11 mouse cellular contexts compared by ENCODE assay signal in the genomic region with DNA sequence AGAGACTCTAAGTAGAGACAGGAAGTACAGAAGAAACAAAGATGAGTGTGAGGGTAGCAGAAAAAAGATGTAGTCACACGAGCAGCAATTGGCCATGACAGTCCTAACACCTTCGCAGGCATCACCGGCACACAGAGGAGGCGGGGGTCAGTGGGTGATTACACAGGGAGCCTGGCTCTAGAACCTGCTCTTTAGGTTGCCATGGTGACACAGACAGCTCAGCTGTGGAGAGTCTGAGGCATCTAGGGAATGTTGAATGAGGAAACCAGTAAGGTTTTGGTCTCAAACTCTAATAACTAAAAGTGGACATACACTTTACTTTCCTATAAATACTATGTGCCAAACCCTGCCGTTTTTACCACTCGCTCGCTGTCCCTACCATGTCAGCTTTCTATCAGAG. TPM values are rescaled to one million over a fixed set of nuclear protein-coding genes. Genes with fewer than 3 reads are reported as not detected.
DNase-seq lines count a peak whose midpoint lies in the region; ATAC-seq and TF ChIP-seq lines count a peak whose summit lies in the region.
"Had no signal": no experiment of that assay in that cellular context is flagged by ENCODE, and none has a peak within 500 bp of the region (broad histone marks: within the 10 kb centered on the region; RNA-seq: fewer than 3 reads in every experiment).

No protein-coding gene starts in this region.

- H3K4me2 ChIP-seq in kidney, postnatal 0 days (ENCODE audit: low read length), result no peak overlapping the region
- H3K4me2 ChIP-seq in kidney, embryonic 15.5 days, result no peak overlapping the region
- H3K4me2 ChIP-seq in embryonic facial prominence, embryonic 13.5 days, result no peak overlapping the region

- no peak for TF ChIP-seq CTCF in kidney, postnatal 0 days (IDR thresholded peaks at IDR 0.05; ENCODE audit: low read depth)
- TF ChIP-seq CTCF in brain, embryonic 14.5 days (IDR thresholded peaks at IDR 0.05; ENCODE audit: borderline replicate concordance, extremely low read depth, insufficient read depth, insufficient read length), result no peak
- no peak for TF ChIP-seq CTCF in layer of hippocampus, adult 2 months (conservative IDR thresholded peaks at IDR 0.05)

- no peaks in the 10 kb centered on the region for H3K36me3 ChIP-seq in kidney, postnatal 0 days (ENCODE audit: insufficient read depth, low read length)
- no peaks in the 10 kb centered on the region; the same call in 1 of the 2 replicates for H3K36me3 ChIP-seq in kidney, embryonic 15.5 days
- H3K36me3 ChIP-seq in embryonic facial prominence, embryonic 13.5 days, result no peaks in the 10 kb centered on the region

- no peak overlapping the region for H3K27ac ChIP-seq in kidney, postnatal 0 days
- H3K27ac ChIP-seq in kidney, embryonic 15.5 days, result no peak overlapping the region
- H3K27ac ChIP-seq in embryonic facial prominence, embryonic 13.5 days, result no peak overlapping the region
- H3K27ac ChIP-seq in layer of hippocampus, adult 2 months, result no peak overlapping the region; the same call in 1 of the 2 replicates

- ATAC-seq in kidney, postnatal 0 days (replicated peaks; ENCODE audit: low FRiP score, low read depth), result 0 out of 2 replicates have a peak, but pooled peaks have one; percentile 21
- ATAC-seq in kidney, embryonic 15.5 days (replicated peaks; ENCODE audit: low FRiP score), result no peak
- ATAC-seq in embryonic facial prominence, embryonic 13.5 days (ENCODE audit: insufficient number of reproducible peaks, insufficient read depth, low FRiP score, low TSS enrichment, low read depth), result no peak
- ATAC-seq: inflammation-experienced regulatory T-cells, adult 6 months had no signal

- H3K4me3 ChIP-seq in kidney, postnatal 0 days (replicated peaks; ENCODE audit: low read depth, low read length), result no peak overlapping the region
- no peak overlapping the region for H3K4me3 ChIP-seq in kidney, embryonic 15.5 days (replicated peaks)
- no peak overlapping the region for H3K4me3 ChIP-seq in embryonic facial prominence, embryonic 13.5 days
- H3K4me3 ChIP-seq in layer of hippocampus, adult 2 months, result no peak overlapping the region

- no peak for TF ChIP-seq POLR2A in brain, embryonic 14.5 days (IDR thresholded peaks at IDR 0.05; ENCODE audit: borderline replicate concordance, extremely low read depth, insufficient read depth, insufficient read length, poor library complexity, severe bottlenecking)

- H3K4me1 ChIP-seq in kidney, postnatal 0 days (replicated peaks; ENCODE audit: insufficient read depth, low read length), result peaks cover 13% of the 10 kb centered on the region
- H3K4me1 ChIP-seq in kidney, embryonic 15.5 days, result peaks cover 40% of the 10 kb centered on the region
- H3K4me1 ChIP-seq in embryonic facial prominence, embryonic 13.5 days, result peaks cover 34% of the 10 kb centered on the region

- peak; percentile 45 for DNase-seq in kidney, postnatal 0 days (ENCODE audit: low spot score)
- peak; percentile 46 for DNase-seq in brain, embryonic 14.5 days (ENCODE audit: low read depth)
- DNase-seq in lung, postnatal 10 days, result peak; percentile 66
- DNase-seq in layer of hippocampus, adult 8-10 months (ENCODE audit: low spot score in 2 of 2), result no peak
- no peak for DNase-seq in layer of hippocampus, adult 2 months (ENCODE audit: low spot score in 2 of 2)
- DNase-seq in spleen, postnatal 36 days (ENCODE audit: low spot score in 2 of 2), result no peak
- DNase-seq: retina, postnatal 1 day; thymus, postnatal 4 days had no signal

- H3K27me3 ChIP-seq in kidney, postnatal 0 days (ENCODE audit: insufficient read depth, low read length), result no peaks in the 10 kb centered on the region
- no peaks in the 10 kb centered on the region for H3K27me3 ChIP-seq in kidney, embryonic 15.5 days
- no peaks in the 10 kb centered on the region for H3K27me3 ChIP-seq in embryonic facial prominence, embryonic 13.5 days

- no peaks in the 10 kb centered on the region for H3K9me3 ChIP-seq in kidney, postnatal 0 days (replicated peaks; ENCODE audit: low read length)
- no peaks in the 10 kb centered on the region for H3K9me3 ChIP-seq in kidney, embryonic 15.5 days (replicated peaks)
- H3K9me3 ChIP-seq in embryonic facial prominence, embryonic 13.5 days, result no peaks in the 10 kb centered on the region

- no peak overlapping the region for H3K9ac ChIP-seq in kidney, postnatal 0 days (ENCODE audit: low read depth, low read length)
- no peak overlapping the region for H3K9ac ChIP-seq in kidney, embryonic 15.5 days
- H3K9ac ChIP-seq in embryonic facial prominence, embryonic 13.5 days, result peak overlapping the region; percentile 4; the same call in 1 of the 2 replicates

- WGBS in kidney, postnatal 0 days, result 58% methylated on average over 7 of the region's 7 CpGs
- WGBS in kidney, embryonic 15.5 days, result 59% methylated on average over 7 of the region's 7 CpGs
- 66% methylated on average over 7 of the region's 7 CpGs for WGBS in embryonic facial prominence, embryonic 13.5 days

RNA-seq across cellular contexts. Expression of gene Map4k3, which starts 6.6 kb away (rescaled TPM):
- 27.5 and 29.9 TPM in 2 replicates for polyA plus RNA-seq in kidney, postnatal 0 days (2015; fragmentation: Nextera tagmentation; extraction: Ambion mirVana)
- polyA plus RNA-seq in kidney, embryonic 15.5 days (2015; fragmentation: Nextera tagmentation; extraction: Ambion mirVana), result 24.0 and 25.2 TPM in 2 replicates
- polyA plus RNA-seq in brain, embryonic 14.5 days (2012; rRNA removed), result 49.8 and 55.3 TPM in 2 replicates
- polyA plus RNA-seq in embryonic facial prominence, embryonic 13.5 days (2015; fragmentation: Nextera tagmentation; extraction: Ambion mirVana), result 23.7 and 31.7 TPM in 2 replicates
- 10 to 100 TPM; 78.0 to 94.1 (median 85.5) TPM for total RNA-seq in layer of hippocampus, adult 8-10 months (2022)
- 10 to 100 TPM; 92.9 to 94.1 TPM for total RNA-seq in layer of hippocampus, adult 2 months (2021)

Comparison
In these comparisons a context has a peak if more than half of its experiments do, and no peak if none do; other contexts are left out.
1. DNase-seq: peak in kidney, postnatal 0 days (single experiment), brain, embryonic 14.5 days (single experiment) and lung, postnatal 10 days (single experiment); none in layer of hippocampus, adult 8-10 months (0 of 2), layer of hippocampus, adult 2 months (0 of 2) and spleen, postnatal 36 days (0 of 2).